Mouse (Mus musculus) naive thymus-derived CD4-positive, alpha-beta T cell, adult 5 months (primary cell): ENCODE results near the gene Zfp207. TPM values are rescaled to one million over a fixed set of nuclear protein-coding genes. Genes with fewer than 3 reads are reported as not detected.

Experiments
- polyA plus RNA-seq: library from polyadenylated mRNA; unstranded; fragments of 100-300 nt; shearing (Covaris generic); gene quantifications from one replicate; pipeline ENCODE4 v1.2.1, GENCODE M21; 2017

Zfp207 gene
- 154 TPM for polyA plus RNA-seq

GRCm38 (mm10) chr11:80383019-80383625 lies at the start of gene Zfp207:
TSS of gene Zfp207 (plus strand) at chr11:80383279.

GRCm38 (mm10) chr11:80377712-80378451 lies 5.2 kb upstream of the Zfp207 start, which contains the start of gene 5730455P16Rik:
TSS of gene 5730455P16Rik (minus strand) at chr11:80378034.

GRCm38 (mm10) chr11:80428381-80429008 lies 45.4 kb downstream of the Zfp207 start, which contains the start of gene Psmd11:
TSS of gene Psmd11 (plus strand) at chr11:80428615.

Other genes starting within 250 kb of the Zfp207 start
- 5.9 TPM for gene Tefm, start 241.1 kb upstream of the Zfp207 start, polyA plus RNA-seq
- gene Adap2, start 229.2 kb upstream of the Zfp207 start, polyA plus RNA-seq: not detected
- gene Rnf135, start 199.4 kb upstream of the Zfp207 start, polyA plus RNA-seq: 2.1 TPM
- gene Rhot1, start 174.3 kb upstream of the Zfp207 start, polyA plus RNA-seq: 54.1 TPM
- 1.6 TPM for gene Rhbdl3, start 82.4 kb upstream of the Zfp207 start, polyA plus RNA-seq
- gene 5730455P16Rik, start 5.2 kb upstream of the Zfp207 start, polyA plus RNA-seq: 10.0 TPM
- gene Psmd11, start 45.3 kb downstream of the Zfp207 start, polyA plus RNA-seq: 147 TPM
- 0.40 TPM for gene Cdk5r1, start 93.7 kb downstream of the Zfp207 start, polyA plus RNA-seq